Mouse (Mus musculus): ENCODE measurements around the gene Lyzl6. TPM values are rescaled to one million over a fixed set of nuclear protein-coding genes. Genes with fewer than 3 reads are reported as not detected.
A peak's percentile ranks its signal among the peaks of the same experiment; 100 is the strongest.

The Lyzl6 gene
- polyA plus RNA-seq, 1 experiment from 2014 or later, result not detected

- Histone ChIP-seq H3K4me1 (ENCODE audit: control insufficient read depth, insufficient read depth, low read length) (0 out of 2 replicates have a peak, but pooled peaks cover 4% of the 10 kb centered on the region), H3K27me3 (replicated peaks; ENCODE audit: control insufficient read depth, insufficient read depth, low read length) (peaks cover 74% of the 10 kb centered on the region), H3K36me3 (ENCODE audit: control insufficient read depth, insufficient read depth, low read length) (no peaks in the 10 kb centered on the region), H3K9me3 (ENCODE audit: control insufficient read depth, low read length) (no peaks in the 10 kb centered on the region), H3K9ac (ENCODE audit: low read depth, low read length) (0 out of 2 replicates have a peak within 1 kb of the TSS, but pooled peaks have one; percentile 37), H3K4me3 (ENCODE audit: low read depth, low read length) (peak within 1 kb of the TSS; percentile 43), H3K4me2 (ENCODE audit: low read depth, low read length) (peak within 1 kb of the TSS; percentile 68), H3K27ac (replicated peaks; ENCODE audit: low read depth, low read length) (no peak within 1 kb of the TSS)
- WGBS, result under 1% methylated on average over 40 of the region's 71 CpGs
- no peak for DNase-seq (ENCODE audit: low spot score)
- peak; percentile 26; the same call in 1 of the 2 replicates for ATAC-seq (ENCODE audit: low read depth)
These were observed 10.8 kb upstream of the Lyzl6 start, which contains the start of gene Rprml for GRCm38 (mm10) chr11:103649301-103649982. Gene Rprml, plus strand, starts transcription at chr11:103649570.

GRCm38 (mm10) chr11:103648656-103649055, 10.0 kb upstream of the Lyzl6 start:
- WGBS, result 26% methylated on average over 7 of the region's 7 CpGs
- Histone ChIP-seq H3K9ac (ENCODE audit: low read depth, low read length) (no peak overlapping the region), H3K4me1 (ENCODE audit: control insufficient read depth, insufficient read depth, low read length) (0 out of 2 replicates have a peak, but pooled peaks cover 4% of the 10 kb centered on the region), H3K27ac (replicated peaks; ENCODE audit: low read depth, low read length) (no peak overlapping the region), H3K4me3 (ENCODE audit: low read depth, low read length) (no peak overlapping the region; the same call in 1 of the 2 replicates), H3K27me3 (replicated peaks; ENCODE audit: control insufficient read depth, insufficient read depth, low read length) (peaks cover 67% of the 10 kb centered on the region), H3K9me3 (ENCODE audit: control insufficient read depth, low read length) (no peaks in the 10 kb centered on the region), H3K4me2 (ENCODE audit: low read depth, low read length) (no peak overlapping the region), H3K36me3 (ENCODE audit: control insufficient read depth, insufficient read depth, low read length) (no peaks in the 10 kb centered on the region)
- no peak for DNase-seq (ENCODE audit: low spot score)
- no peak for ATAC-seq (ENCODE audit: low read depth)

- H3K27me3 ChIP-seq (replicated peaks; ENCODE audit: control insufficient read depth, insufficient read depth, low read length), result peaks cover 64% of the 10 kb centered on the region
- DNase-seq (ENCODE audit: low spot score), result no peak
These were observed 9.4 kb upstream of the Lyzl6 start for GRCm38 (mm10) chr11:103647921-103648620.

GRCm38 (mm10) chr11:103646301-103646700, 7.6 kb upstream of the Lyzl6 start:
- Histone ChIP-seq H3K4me2 (ENCODE audit: low read depth, low read length) (no peak overlapping the region), H3K27me3 (replicated peaks; ENCODE audit: control insufficient read depth, insufficient read depth, low read length) (peaks cover 46% of the 10 kb centered on the region), H3K9ac (ENCODE audit: low read depth, low read length) (no peak overlapping the region), H3K4me3 (ENCODE audit: low read depth, low read length) (no peak overlapping the region), H3K9me3 (ENCODE audit: control insufficient read depth, low read length) (no peaks in the 10 kb centered on the region), H3K4me1 (ENCODE audit: control insufficient read depth, insufficient read depth, low read length) (0 out of 2 replicates have a peak, but pooled peaks cover 4% of the 10 kb centered on the region), H3K36me3 (ENCODE audit: control insufficient read depth, insufficient read depth, low read length) (no peaks in the 10 kb centered on the region), H3K27ac (replicated peaks; ENCODE audit: low read depth, low read length) (no peak overlapping the region)
- 73% methylated on average over 6 of the region's 6 CpGs for WGBS
- DNase-seq (ENCODE audit: low spot score), result no peak
- no peak for ATAC-seq (ENCODE audit: low read depth)

More at GRCm38 (mm10) chr11:103647921-103648620, 9.4 kb upstream of the Lyzl6 start:
- H3K4me2 ChIP-seq (ENCODE audit: low read depth, low read length), result no peak overlapping the region
- no peaks in the 10 kb centered on the region for H3K36me3 ChIP-seq (ENCODE audit: control insufficient read depth, insufficient read depth, low read length)
- 0 out of 2 replicates have a peak, but pooled peaks cover 4% of the 10 kb centered on the region for H3K4me1 ChIP-seq (ENCODE audit: control insufficient read depth, insufficient read depth, low read length)
- no peaks in the 10 kb centered on the region for H3K9me3 ChIP-seq (ENCODE audit: control insufficient read depth, low read length)
- no peak overlapping the region for H3K4me3 ChIP-seq (ENCODE audit: low read depth, low read length)
- no peak for ATAC-seq (ENCODE audit: low read depth)
- WGBS, result 8% methylated on average over 11 of the region's 11 CpGs
- no peak overlapping the region for H3K27ac ChIP-seq (replicated peaks; ENCODE audit: low read depth, low read length)
- no peak overlapping the region for H3K9ac ChIP-seq (ENCODE audit: low read depth, low read length)

GRCm38 (mm10) chr11:103645731-103646130, 7.0 kb upstream of the Lyzl6 start:
- 59% methylated on average over 8 of the region's 8 CpGs for WGBS
- peaks cover 40% of the 10 kb centered on the region for H3K27me3 ChIP-seq (replicated peaks; ENCODE audit: control insufficient read depth, insufficient read depth, low read length)

GRCm38 (mm10) chr11:103643211-103643610, 4.5 kb upstream of the Lyzl6 start:
- H3K9ac ChIP-seq (ENCODE audit: low read depth, low read length), result no peak overlapping the region
- H3K4me3 ChIP-seq (ENCODE audit: low read depth, low read length), result no peak overlapping the region
- ATAC-seq (ENCODE audit: low read depth) (no peak), DNase-seq (ENCODE audit: low spot score) (no peak)
- no peaks in the 10 kb centered on the region for H3K36me3 ChIP-seq (ENCODE audit: control insufficient read depth, insufficient read depth, low read length)
- no peak overlapping the region for H3K27ac ChIP-seq (replicated peaks; ENCODE audit: low read depth, low read length)
- H3K27me3 ChIP-seq (replicated peaks; ENCODE audit: control insufficient read depth, insufficient read depth, low read length), result peaks cover 24% of the 10 kb centered on the region
- WGBS, result 55% methylated on average over 9 of the region's 9 CpGs
- H3K4me1 ChIP-seq (ENCODE audit: control insufficient read depth, insufficient read depth, low read length), result no peaks in the 10 kb centered on the region
- H3K4me2 ChIP-seq (ENCODE audit: low read depth, low read length), result no peak overlapping the region
- no peaks in the 10 kb centered on the region for H3K9me3 ChIP-seq (ENCODE audit: control insufficient read depth, low read length)

More at GRCm38 (mm10) chr11:103645731-103646130, 7.0 kb upstream of the Lyzl6 start:
- Histone ChIP-seq H3K9ac (ENCODE audit: low read depth, low read length) (no peak overlapping the region), H3K4me2 (ENCODE audit: low read depth, low read length) (no peak overlapping the region), H3K9me3 (ENCODE audit: control insufficient read depth, low read length) (no peaks in the 10 kb centered on the region), H3K27ac (replicated peaks; ENCODE audit: low read depth, low read length) (no peak overlapping the region), H3K36me3 (ENCODE audit: control insufficient read depth, insufficient read depth, low read length) (no peaks in the 10 kb centered on the region), H3K4me3 (ENCODE audit: low read depth, low read length) (no peak overlapping the region), H3K4me1 (ENCODE audit: control insufficient read depth, insufficient read depth, low read length) (0 out of 2 replicates have a peak, but pooled peaks cover 4% of the 10 kb centered on the region)
- ATAC-seq (ENCODE audit: low read depth) (no peak), DNase-seq (ENCODE audit: low spot score) (no peak)

GRCm38 (mm10) chr11:103639407-103639946, 787 bp upstream of the Lyzl6 start:
- H3K27ac ChIP-seq (replicated peaks; ENCODE audit: low read depth, low read length), result no peak overlapping the region
- H3K36me3 ChIP-seq (ENCODE audit: control insufficient read depth, insufficient read depth, low read length), result no peaks in the 10 kb centered on the region
- H3K4me2 ChIP-seq (ENCODE audit: low read depth, low read length), result peak overlapping the region; percentile 20; the same call in 1 of the 2 replicates
- peaks cover 9% of the 10 kb centered on the region; the same call in 1 of the 2 replicates for H3K27me3 ChIP-seq (replicated peaks; ENCODE audit: control insufficient read depth, insufficient read depth, low read length)
- H3K4me1 ChIP-seq (ENCODE audit: control insufficient read depth, insufficient read depth, low read length), result no peaks in the 10 kb centered on the region
- H3K9ac ChIP-seq (ENCODE audit: low read depth, low read length), result no peak overlapping the region
- 5% methylated on average over 10 of the region's 10 CpGs for WGBS
- DNase-seq (ENCODE audit: low spot score), result peak; percentile 71
- no peak overlapping the region for H3K4me3 ChIP-seq (ENCODE audit: low read depth, low read length)
- ATAC-seq (ENCODE audit: low read depth), result no peak
- H3K9me3 ChIP-seq (ENCODE audit: control insufficient read depth, low read length), result no peaks in the 10 kb centered on the region

GRCm38 (mm10) chr11:103636261-103636660, 2.4 kb downstream of the Lyzl6 start:
- H3K9me3 ChIP-seq (ENCODE audit: control insufficient read depth, low read length), result no peaks in the 10 kb centered on the region
- no peaks in the 10 kb centered on the region for H3K36me3 ChIP-seq (ENCODE audit: control insufficient read depth, insufficient read depth, low read length)
- H3K4me2 ChIP-seq (ENCODE audit: low read depth, low read length), result no peak overlapping the region
- H3K4me3 ChIP-seq (ENCODE audit: low read depth, low read length), result no peak overlapping the region
- H3K27ac ChIP-seq (replicated peaks; ENCODE audit: low read depth, low read length), result no peak overlapping the region
- H3K9ac ChIP-seq (ENCODE audit: low read depth, low read length), result no peak overlapping the region
- no peak for ATAC-seq (ENCODE audit: low read depth)
- H3K27me3 ChIP-seq (replicated peaks; ENCODE audit: control insufficient read depth, insufficient read depth, low read length), result peaks cover 9% of the 10 kb centered on the region; the same call in 1 of the 2 replicates
- 80% methylated on average over 6 of the region's 6 CpGs for WGBS
- no peaks in the 10 kb centered on the region for H3K4me1 ChIP-seq (ENCODE audit: control insufficient read depth, insufficient read depth, low read length)
- no peak for DNase-seq (ENCODE audit: low spot score)
